ENCODE assay signal across 9 mouse cellular contexts in genomic region chr2:155691336-155691722, GRCm38 (mm10). TPM values are rescaled to one million over a fixed set of nuclear protein-coding genes. Genes with fewer than 3 reads are reported as not detected.
A peak's percentile ranks its signal among the peaks of the same experiment; 100 is the strongest.
DNase-seq lines count a peak whose midpoint lies in the region; ATAC-seq and TF ChIP-seq lines count a peak whose summit lies in the region.
"Had no signal": no experiment of that assay in that cellular context is flagged by ENCODE, and none has a peak within 500 bp of the region (broad histone marks: within the 10 kb centered on the region; RNA-seq: fewer than 3 reads in every experiment).

No protein-coding gene starts in this region.

- 3% methylated on average over 8 of the region's 8 CpGs for WGBS in kidney, postnatal 0 days
- 4% methylated on average over 8 of the region's 8 CpGs for WGBS in hindbrain, embryonic 16.5 days

- peak; percentile 31 for DNase-seq in kidney, postnatal 0 days (ENCODE audit: low spot score)
- DNase-seq in kidney, postnatal 25 days = no peak
- no peak for DNase-seq in spleen, postnatal 4 days (ENCODE audit: low spot score in 2 of 2)
- no peak for DNase-seq in gastrocnemius, postnatal 4 days (ENCODE audit: low spot score in 2 of 2)
- DNase-seq in layer of hippocampus, adult 9-11 months = no peak

- TF ChIP-seq CTCF in kidney, postnatal 0 days (IDR thresholded peaks at IDR 0.05; ENCODE audit: low read depth) = no peak
- no peak for TF ChIP-seq CTCF in bone marrow macrophage, adult 2 months (IDR thresholded peaks at IDR 0.05; ENCODE audit: low read depth, low read length)

- no peak for TF ChIP-seq POLR2A in bone marrow macrophage, adult 2 months (IDR thresholded peaks at IDR 0.05; ENCODE audit: borderline replicate concordance, low read depth, low read length)
- no peak for TF ChIP-seq POLR2A in myocyte (IDR thresholded peaks at IDR 0.05; ENCODE audit: insufficient read length, low read depth)

- H3K9me3 ChIP-seq in kidney, postnatal 0 days (replicated peaks; ENCODE audit: low read length) = no peaks in the 10 kb centered on the region
- no peaks in the 10 kb centered on the region for H3K9me3 ChIP-seq in hindbrain, embryonic 16.5 days (ENCODE audit: control insufficient read depth, low read length)

- peaks cover 53% of the 10 kb centered on the region for H3K79me2 ChIP-seq in myocyte (ENCODE audit: control insufficient read depth, insufficient read depth)

- H3K4me2 ChIP-seq in kidney, postnatal 0 days (ENCODE audit: low read length) = peak overlapping the region; percentile 80
- peak overlapping the region; percentile 78 for H3K4me2 ChIP-seq in hindbrain, embryonic 16.5 days (ENCODE audit: low read length)
- peak overlapping the region; percentile 88 for H3K4me2 ChIP-seq in myocyte (ENCODE audit: low read depth)

- ATAC-seq in kidney, postnatal 0 days (replicated peaks; ENCODE audit: low FRiP score, low read depth) = no peak
- no peak for ATAC-seq in hindbrain, embryonic 16.5 days

- peak overlapping the region; percentile 89 for H3ac ChIP-seq in myocyte (ENCODE audit: control insufficient read depth, insufficient read length)

- no peaks in the 10 kb centered on the region for H3K36me3 ChIP-seq in kidney, postnatal 0 days (ENCODE audit: insufficient read depth, low read length)
- no peaks in the 10 kb centered on the region for H3K36me3 ChIP-seq in hindbrain, embryonic 16.5 days (ENCODE audit: control insufficient read depth, insufficient read depth, low read length)
- no peaks in the 10 kb centered on the region for H3K36me3 ChIP-seq in myocyte (ENCODE audit: control insufficient read depth, insufficient read depth)

- H3K27me3 ChIP-seq in kidney, postnatal 0 days (ENCODE audit: insufficient read depth, low read length) = no peaks in the 10 kb centered on the region
- H3K27me3 ChIP-seq in hindbrain, embryonic 16.5 days (replicated peaks; ENCODE audit: control insufficient read depth, insufficient read depth, low read length) = no peaks in the 10 kb centered on the region
- H3K27me3 ChIP-seq in myocyte (ENCODE audit: control insufficient read depth, insufficient read depth, insufficient read length) = no peaks in the 10 kb centered on the region

- peak overlapping the region; percentile 96 for H3K9ac ChIP-seq in kidney, postnatal 0 days (ENCODE audit: low read depth, low read length)
- H3K9ac ChIP-seq in hindbrain, embryonic 16.5 days (ENCODE audit: low read depth, low read length) = peak overlapping the region; percentile 94

- peak overlapping the region; percentile 92 for H3K4me3 ChIP-seq in kidney, postnatal 0 days (replicated peaks; ENCODE audit: low read depth, low read length)
- peak overlapping the region; percentile 83 for H3K4me3 ChIP-seq in bone marrow macrophage, adult 2 months (ENCODE audit: insufficient read depth, low read length)
- peak overlapping the region; percentile 99 for H3K4me3 ChIP-seq in hindbrain, embryonic 16.5 days (ENCODE audit: low read length)
- H3K4me3 ChIP-seq in myocyte = peak overlapping the region; percentile 51

- 0 out of 2 replicates have a peak, but pooled peaks cover 10% of the 10 kb centered on the region for H3K4me1 ChIP-seq in kidney, postnatal 0 days (replicated peaks; ENCODE audit: insufficient read depth, low read length)
- peaks cover 6% of the 10 kb centered on the region; the same call in 1 of the 2 replicates for H3K4me1 ChIP-seq in bone marrow macrophage, adult 2 months (ENCODE audit: control insufficient read depth, insufficient read depth, low read length)
- peaks cover 21% of the 10 kb centered on the region for H3K4me1 ChIP-seq in hindbrain, embryonic 16.5 days (ENCODE audit: control insufficient read depth, insufficient read depth, low read depth, low read length)

- H3K27ac ChIP-seq in kidney, postnatal 0 days = peak overlapping the region; percentile 93
- peak overlapping the region; percentile 56; the same call in 1 of the 2 replicates for H3K27ac ChIP-seq in bone marrow macrophage, adult 2 months (ENCODE audit: insufficient read depth, low read depth, low read length)
- H3K27ac ChIP-seq in hindbrain, embryonic 16.5 days (ENCODE audit: low read depth, low read length) = peak overlapping the region; percentile 95

TF ChIP-seq in myocyte, 11 proteins besides CTCF, POLR2A, EP300 and RAD21:
- no peak for TF ChIP-seq TCF3 (IDR thresholded peaks at IDR 0.05; ENCODE audit: insufficient read length, low read depth)
- no peak for TF ChIP-seq USF1 (IDR thresholded peaks at IDR 0.05; ENCODE audit: low read depth)
- TF ChIP-seq MYOG (IDR thresholded peaks at IDR 0.05; ENCODE audit: control insufficient read depth in 1 of 3, insufficient read depth in 1 of 3, insufficient read length in 2 of 3, low read depth in 2 of 3) = no peak
- TF ChIP-seq CEBPB (IDR thresholded peaks at IDR 0.05; ENCODE audit: insufficient read depth, poor library complexity, severe bottlenecking) = no peak
- no peak for TF ChIP-seq SRF (IDR thresholded peaks at IDR 0.05; ENCODE audit: control insufficient read depth, insufficient read length, low read depth)
- no peak for TF ChIP-seq E2F4 (IDR thresholded peaks at IDR 0.05; ENCODE audit: insufficient read depth)
- TF ChIP-seq TCF12 (IDR thresholded peaks at IDR 0.05; ENCODE audit: insufficient read depth, poor library complexity, severe bottlenecking) = no peak
- no peak for TF ChIP-seq REST (IDR thresholded peaks at IDR 0.05; ENCODE audit: insufficient read depth, insufficient read length)
- no peak for TF ChIP-seq POLR2AphosphoS2 (IDR thresholded peaks at IDR 0.05; ENCODE audit: insufficient read length, low read depth)
- no peak for TF ChIP-seq MYOD1 (IDR thresholded peaks at IDR 0.05; ENCODE audit: control insufficient read depth in 1 of 3, insufficient read length in 2 of 3, low read depth in 2 of 3)
- TF ChIP-seq MAX (IDR thresholded peaks at IDR 0.05; ENCODE audit: low read depth) = no peak

RNA-seq across cellular contexts. Expression of gene Trpc4ap, which starts 0.9 kb away (rescaled TPM):
- polyA plus RNA-seq in kidney, postnatal 0 days (2015; fragmentation: Nextera tagmentation; extraction: Ambion mirVana) = 100 and 102 TPM in 2 replicates
- 93.1 and 108 TPM in 2 replicates for polyA plus RNA-seq in bone marrow macrophage, adult 2 months (2012; ENCODE audit: insufficient read depth, insufficient read length, missing spikeins)
- polyA plus RNA-seq in hindbrain, embryonic 16.5 days (2015; fragmentation: Nextera tagmentation; extraction: Ambion mirVana) = 155 and 168 TPM in 2 replicates
- polyA plus RNA-seq in myocyte (2012; fragmentation: generic; extraction: Trizol) = 89.0 TPM
- 100 to 1,000 TPM; 104 to 109 TPM for total RNA-seq in gastrocnemius, postnatal 4 days (2021)

RNA-seq across cellular contexts. Expression of gene Edem2, which starts 37.9 kb away (rescaled TPM):
- polyA plus RNA-seq in kidney, postnatal 0 days (2015; fragmentation: Nextera tagmentation; extraction: Ambion mirVana) = 36.4 and 38.1 TPM in 2 replicates
- polyA plus RNA-seq in bone marrow macrophage, adult 2 months (2012; ENCODE audit: insufficient read depth, insufficient read length, missing spikeins) = 44.3 and 46.4 TPM in 2 replicates
- 42.4 and 45.5 TPM in 2 replicates for polyA plus RNA-seq in hindbrain, embryonic 16.5 days (2015; fragmentation: Nextera tagmentation; extraction: Ambion mirVana)
- polyA plus RNA-seq in myocyte (2012; fragmentation: generic; extraction: Trizol) = 21.9 TPM
- total RNA-seq in gastrocnemius, postnatal 4 days (2021) = 10 to 100 TPM; 12.4 to 13.3 TPM

RNA-seq across cellular contexts. Expression of gene Gm17581, which starts 44.3 kb away (rescaled TPM):
- polyA plus RNA-seq in kidney, postnatal 0 days (2015; fragmentation: Nextera tagmentation; extraction: Ambion mirVana) = not detected in 2 replicates
- not detected in 2 replicates for polyA plus RNA-seq in bone marrow macrophage, adult 2 months (2012; ENCODE audit: insufficient read depth, insufficient read length, missing spikeins)
- not detected in 2 replicates for polyA plus RNA-seq in hindbrain, embryonic 16.5 days (2015; fragmentation: Nextera tagmentation; extraction: Ambion mirVana)
- polyA plus RNA-seq in myocyte (2012; fragmentation: generic; extraction: Trizol) = not detected
- total RNA-seq in gastrocnemius, postnatal 4 days (2021) = not detected
- total RNA-seq: layer of hippocampus, postnatal 14 days had no signal

RNA-seq across cellular contexts. Expression of gene Procr, which starts 59.6 kb away (rescaled TPM):
- 6.9 and 7.6 TPM in 2 replicates for polyA plus RNA-seq in kidney, postnatal 0 days (2015; fragmentation: Nextera tagmentation; extraction: Ambion mirVana)
- polyA plus RNA-seq in bone marrow macrophage, adult 2 months (2012; ENCODE audit: insufficient read depth, insufficient read length, missing spikeins) = 3.7 and 3.9 TPM in 2 replicates
- 2.3 and 3.7 TPM in 2 replicates for polyA plus RNA-seq in hindbrain, embryonic 16.5 days (2015; fragmentation: Nextera tagmentation; extraction: Ambion mirVana)
- 2.7 TPM for polyA plus RNA-seq in myocyte (2012; fragmentation: generic; extraction: Trizol)
- 10 to 100 TPM; 14.2 to 14.9 TPM for total RNA-seq in gastrocnemius, postnatal 4 days (2021)
